Mouse (Mus musculus) heart, postnatal 14 days (tissue): Measurements from ENCODE around the gene Mtmr3. TPM values are rescaled to one million over a fixed set of nuclear protein-coding genes. Genes with fewer than 3 reads are reported as not detected.
A peak's percentile ranks its signal among the peaks of the same experiment; 100 is the strongest.

Experiments
- DNase-seq, 2 experiments: peaks; one replicate each; pipeline ENCODE4 v3.0.0; 2021 to 2022
- intact Hi-C: fragments of 180-260 bp; cut with DNase I; formaldehyde crosslinking; loops from one replicate; pipeline ENCODE4 v1.15.1; 2025
- total RNA-seq, 2 experiments: library from RNA; stranded (reverse); gene quantifications; 2 replicates each; pipeline ENCODE4 v1.2.3; 2021

The Mtmr3 gene
- total RNA-seq, 2 experiments from 2014 or later, result 48.7 to 50.7 TPM

DNA sequence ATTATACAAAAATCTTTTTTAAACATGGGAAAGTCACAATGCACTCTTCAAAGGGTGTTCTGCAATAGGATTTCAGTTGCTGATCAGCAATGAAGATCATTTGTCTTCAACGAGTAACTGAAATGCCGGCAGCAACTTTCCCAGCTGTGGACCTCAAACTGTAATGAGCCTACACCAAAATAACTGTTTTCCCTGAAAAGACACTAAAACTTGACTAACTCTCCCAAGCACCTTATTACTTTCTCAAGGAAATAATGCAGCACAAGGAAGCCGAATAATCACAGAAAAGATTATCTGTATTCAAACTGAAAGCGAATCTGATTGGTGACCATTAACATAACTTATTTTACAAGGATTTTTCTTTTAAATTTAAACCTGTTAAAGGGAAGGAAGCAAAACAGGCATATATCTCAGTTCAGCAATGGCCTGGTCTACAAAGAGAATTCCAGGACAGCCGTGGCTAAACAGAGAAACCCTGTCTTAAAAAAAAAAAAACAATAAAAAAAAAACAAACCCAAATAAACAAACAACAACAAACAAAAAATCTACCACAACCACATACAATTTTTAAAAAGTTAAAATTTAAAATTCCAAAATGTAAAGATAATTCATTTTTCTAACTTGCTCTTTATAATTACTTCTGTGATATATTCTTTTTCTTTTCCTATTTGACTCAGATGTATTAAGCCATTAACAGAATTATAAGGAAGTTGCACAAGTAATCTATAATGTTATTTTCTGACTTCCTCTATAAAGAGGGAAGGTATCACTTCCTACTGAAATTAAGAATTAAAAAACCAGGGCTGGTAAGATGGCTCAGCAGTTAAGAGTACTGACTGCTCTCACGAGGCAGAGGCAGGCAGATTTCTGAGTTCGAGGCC, 50.7 kb downstream of the Mtmr3 start:
- DNase-seq, result no peak
- intact Hi-C loops, result no loop called here

DNA sequence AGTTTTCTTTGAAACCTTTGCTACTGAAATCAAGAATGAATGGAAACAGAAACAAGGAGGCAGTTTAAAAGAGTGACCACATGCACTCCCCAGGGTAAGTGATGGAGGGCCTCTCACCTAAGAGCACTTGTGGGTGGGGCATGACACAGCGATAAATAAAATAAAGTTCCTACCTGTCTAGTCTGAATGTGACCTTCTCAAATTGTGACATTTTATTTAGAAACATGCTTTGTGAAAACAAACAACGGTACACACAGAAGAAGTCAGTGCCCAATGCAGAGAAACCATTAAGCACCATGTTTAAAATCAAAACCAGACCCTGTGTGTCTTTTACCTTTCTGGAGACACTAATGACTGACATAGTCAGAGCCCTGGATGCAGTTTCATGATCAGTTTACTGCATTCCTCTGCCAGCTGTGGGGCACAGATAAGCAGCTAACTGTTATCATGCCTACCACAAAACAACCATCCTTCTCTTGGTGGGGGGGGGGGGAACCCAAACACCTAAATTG, 51.6 kb downstream of the Mtmr3 start:
- intact Hi-C loops, result no loop called here
- DNase-seq, result no peak

DNA sequence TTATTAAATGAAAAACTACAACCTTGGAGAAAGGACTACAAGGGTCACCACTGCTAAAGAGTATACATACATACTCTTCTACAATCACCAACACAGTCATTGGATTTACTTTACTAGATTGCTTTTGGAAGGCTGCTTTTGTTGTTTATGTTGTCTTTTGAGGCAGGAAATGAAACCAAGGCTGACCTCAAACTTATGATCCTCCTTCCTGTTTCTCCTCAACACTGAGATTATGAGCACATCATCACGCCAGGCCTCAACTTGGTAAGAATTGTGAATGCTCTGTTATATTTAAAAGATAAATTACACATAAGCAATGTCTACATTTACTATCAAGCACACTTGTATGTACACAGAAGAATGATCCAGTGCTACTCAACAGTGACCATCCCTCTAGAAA, 58.0 kb downstream of the Mtmr3 start:
- DNase-seq, result no peak

DNA sequence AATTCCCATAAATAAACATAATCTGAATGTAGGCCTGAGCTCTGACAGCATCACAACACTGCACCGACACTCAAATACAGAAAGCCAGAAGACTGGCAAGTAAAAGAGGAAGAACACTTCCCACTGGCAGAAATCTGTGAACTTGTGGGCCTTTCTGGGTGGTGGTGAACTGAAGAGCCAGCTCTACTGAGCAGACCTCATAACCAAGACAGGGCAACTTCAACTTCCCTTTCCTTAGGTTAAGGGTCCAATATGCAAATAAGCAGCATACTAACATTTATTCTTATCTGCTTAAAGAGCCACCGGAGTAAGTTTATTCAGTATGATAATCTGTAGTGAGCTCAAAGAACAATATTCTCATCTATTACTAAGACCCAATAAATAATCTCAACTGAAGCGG, 67.5 kb downstream of the Mtmr3 start:
- DNase-seq, result no peak
- intact Hi-C loops, result no loop called here

More for the DNA sequence above, 58.0 kb downstream of the Mtmr3 start:
- intact Hi-C loops, result no loop called here

DNA sequence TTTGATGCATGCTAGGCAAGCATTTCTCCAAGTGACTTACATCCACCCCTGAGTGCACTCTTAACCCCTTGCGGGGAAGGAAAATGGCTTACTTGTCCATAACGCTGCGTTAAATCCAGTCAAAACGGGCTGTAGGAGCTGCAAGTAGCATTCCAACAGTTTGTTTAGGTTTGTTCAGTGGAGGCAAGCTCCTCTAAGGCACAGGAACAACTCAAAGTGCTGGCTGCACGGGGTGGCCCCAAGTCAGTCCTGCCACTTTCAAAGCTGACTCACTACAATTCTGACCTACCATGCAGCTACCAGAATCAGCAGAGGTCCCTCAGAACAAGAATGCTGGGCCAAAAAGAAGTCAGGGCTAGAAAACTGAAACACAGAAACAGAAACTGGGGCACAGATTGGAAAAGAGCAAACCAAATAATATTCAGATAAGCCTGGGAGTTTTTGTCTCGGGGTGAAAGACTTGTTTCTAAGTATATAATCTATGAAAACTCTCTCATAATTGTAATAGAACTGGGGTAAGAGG, 72.5 kb downstream of the Mtmr3 start:
- intact Hi-C loops, result loop anchor here (5.0 kb wide), 1 partner anchor 115 kb away; the partner anchor contains the start of gene Ascc2
- no peak for DNase-seq

DNA sequence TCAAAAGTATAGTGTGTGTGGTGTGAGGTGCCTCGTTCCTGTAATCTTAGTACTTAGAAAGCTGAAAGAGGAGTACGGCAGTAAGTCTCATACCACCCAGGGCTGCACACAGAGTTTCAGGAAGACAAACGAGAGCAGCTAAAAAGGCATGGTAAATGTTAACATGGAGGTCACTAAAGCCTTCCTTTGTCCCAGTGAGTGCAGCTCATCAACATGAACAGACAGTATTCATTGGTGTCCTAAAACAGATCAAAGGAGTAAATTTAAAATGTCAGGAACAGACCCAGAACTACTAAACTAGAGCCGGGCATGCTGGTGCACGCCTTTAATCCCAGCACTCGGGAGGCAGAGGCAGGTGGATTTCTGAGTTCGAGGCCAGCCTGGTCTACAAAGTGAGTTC, 75.7 kb downstream of the Mtmr3 start:
- intact Hi-C loops, result no loop called here
- no peak for DNase-seq

DNA sequence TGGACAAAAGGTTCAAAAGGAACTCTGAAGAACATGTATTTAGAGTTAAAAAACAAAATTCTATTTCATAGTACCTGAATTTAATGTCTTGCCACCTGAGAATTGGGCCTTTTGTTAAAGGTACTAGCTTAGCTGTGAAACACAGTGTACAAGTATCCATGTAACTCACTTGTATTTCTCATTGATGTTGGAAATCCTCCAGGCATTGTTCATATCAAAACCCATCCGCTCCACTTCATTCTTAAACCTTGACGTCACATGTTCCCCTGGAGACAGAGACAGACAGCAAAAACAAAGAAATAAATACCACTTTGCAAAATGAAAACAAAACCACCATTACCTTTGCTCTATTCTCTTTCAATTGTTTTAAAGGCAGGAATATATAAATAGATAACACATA, 87.2 kb downstream of the Mtmr3 start:
- DNase-seq, result no peak
- intact Hi-C loops, result no loop called here

DNA sequence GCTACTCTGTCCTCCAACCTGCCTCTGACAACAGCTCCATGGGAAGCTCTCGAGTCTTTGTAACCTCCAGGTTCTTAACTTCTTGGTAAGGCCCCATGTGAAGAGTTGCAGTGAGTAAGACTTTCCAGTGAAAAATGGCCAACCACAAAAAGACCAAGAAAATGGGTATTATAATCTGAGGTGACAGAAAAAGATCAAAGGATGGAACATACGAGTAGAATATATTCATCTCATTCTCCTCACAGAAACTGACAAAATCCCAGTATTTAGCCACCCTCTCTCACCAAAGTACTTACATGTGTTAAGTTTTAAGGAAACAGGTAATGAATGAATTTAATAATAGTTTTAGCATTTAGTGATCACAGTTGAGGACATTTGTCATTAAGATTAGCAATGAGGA, 88.2 kb downstream of the Mtmr3 start:
- intact Hi-C loops, result no loop called here
- DNase-seq, result no peak

DNA sequence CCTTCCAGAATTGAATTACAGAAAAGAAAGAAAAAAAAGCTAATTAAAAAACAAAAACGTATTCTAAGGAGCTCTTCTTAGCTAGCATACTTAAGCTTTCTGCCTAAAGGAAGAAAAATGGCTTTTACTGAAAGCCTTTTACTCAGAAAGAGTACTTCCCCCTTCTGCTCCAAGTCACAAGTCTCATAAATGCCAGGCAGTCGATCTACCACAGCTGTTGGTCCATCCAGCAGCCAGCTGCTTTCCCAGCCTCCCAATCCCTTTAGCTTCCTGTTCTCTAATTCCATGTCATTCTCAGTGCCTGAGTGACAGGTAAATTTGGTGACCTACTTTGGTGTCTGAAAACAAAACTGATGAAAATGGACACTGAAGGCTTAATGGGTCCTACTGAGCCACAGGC, 92.5 kb downstream of the Mtmr3 start:
- intact Hi-C loops, result loop anchor here (5.0 kb wide), 1 partner anchor 200 kb away; the partner anchor contains the start of genes Uqcr10 and Zmat5
- DNase-seq, result peak in 1 of 2 experiments; percentile 34

DNA sequence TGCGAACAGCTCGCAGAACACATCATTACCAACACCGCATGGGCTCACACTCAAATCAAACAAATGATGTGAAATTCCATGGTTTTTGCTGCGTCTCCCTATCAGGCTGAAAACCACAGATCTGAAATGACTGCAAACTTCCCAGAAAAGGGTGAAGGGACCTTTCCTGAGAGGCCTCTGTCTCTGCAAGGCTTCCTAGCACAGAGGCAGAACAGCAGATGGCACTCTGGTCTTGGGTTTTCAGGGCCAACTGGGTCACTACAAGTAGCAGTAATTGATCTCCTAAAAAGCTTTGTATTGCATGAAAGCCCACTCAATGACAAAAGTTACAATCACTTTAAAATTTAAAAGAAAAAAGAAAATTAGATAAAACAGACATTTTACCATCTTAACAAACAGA, 93.8 kb downstream of the Mtmr3 start:
- intact Hi-C loops, result loop anchor here (5.0 kb wide), 1 partner anchor 201 kb away; the partner anchor contains the start of genes Uqcr10 and Zmat5
- DNase-seq, result no peak

DNA sequence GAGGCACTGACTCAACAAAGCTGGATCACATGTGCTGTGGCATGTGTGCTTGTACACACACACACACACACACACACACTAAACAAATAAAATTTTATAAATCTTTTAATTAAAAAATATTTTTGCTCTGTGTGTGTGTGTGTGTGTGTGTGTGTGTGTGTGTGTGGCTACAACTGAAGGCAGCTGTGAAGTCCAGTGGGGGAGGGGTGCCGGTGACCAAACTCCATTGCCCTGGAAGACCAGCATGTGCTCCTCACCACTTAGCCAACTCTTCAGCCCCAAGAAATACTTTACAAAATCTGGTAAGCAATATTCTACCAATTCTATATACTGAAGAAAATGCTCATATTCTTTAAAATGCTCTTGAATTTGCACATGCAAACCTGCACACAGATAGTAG, 94.4 kb downstream of the Mtmr3 start:
- DNase-seq, result no peak
- intact Hi-C loops, result loop anchor here (5.0 kb wide), 1 partner anchor 202 kb away; the partner anchor contains the start of genes Uqcr10 and Zmat5

DNA sequence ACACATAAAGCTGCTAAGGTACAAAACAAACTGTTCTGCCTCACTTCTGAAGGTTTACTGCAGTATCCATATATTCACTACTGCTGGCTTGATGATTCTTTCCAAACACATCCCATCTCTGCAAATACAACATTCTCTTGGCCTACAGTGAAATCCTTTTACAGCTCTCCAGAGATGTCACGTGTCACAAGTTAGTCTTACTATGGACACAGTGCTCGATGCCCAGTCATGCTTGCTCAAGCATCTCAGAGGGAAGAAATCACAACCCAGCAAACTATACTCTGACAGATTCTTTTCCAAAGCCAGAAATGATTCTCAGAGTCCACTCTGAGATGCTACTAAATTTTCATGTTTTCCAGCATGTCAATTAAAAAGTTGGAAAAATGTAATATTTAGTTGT, 95.2 kb downstream of the Mtmr3 start:
- DNase-seq, result no peak
- intact Hi-C loops, result no loop called here

DNA sequence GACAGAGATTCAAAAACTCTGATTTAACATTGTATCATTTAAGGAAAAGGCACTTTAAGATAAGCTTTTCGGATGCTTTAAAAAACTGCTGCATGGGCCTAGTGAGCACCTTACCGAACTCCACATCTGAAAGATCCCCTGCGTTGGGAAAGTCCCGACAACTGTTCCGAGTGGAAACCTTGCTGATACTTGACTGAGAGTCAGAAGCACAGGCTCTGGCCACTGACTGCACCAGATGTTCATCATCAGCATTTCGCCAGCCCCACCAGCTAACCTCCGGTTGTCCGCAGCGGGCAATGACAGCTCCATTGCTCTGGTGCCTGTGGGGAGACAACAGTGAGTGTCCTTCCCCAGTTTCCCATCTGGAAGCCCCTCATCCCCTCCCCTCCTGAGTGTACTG, 95.9 kb downstream of the Mtmr3 start:
- intact Hi-C loops, result no loop called here
- DNase-seq, result no peak

DNA sequence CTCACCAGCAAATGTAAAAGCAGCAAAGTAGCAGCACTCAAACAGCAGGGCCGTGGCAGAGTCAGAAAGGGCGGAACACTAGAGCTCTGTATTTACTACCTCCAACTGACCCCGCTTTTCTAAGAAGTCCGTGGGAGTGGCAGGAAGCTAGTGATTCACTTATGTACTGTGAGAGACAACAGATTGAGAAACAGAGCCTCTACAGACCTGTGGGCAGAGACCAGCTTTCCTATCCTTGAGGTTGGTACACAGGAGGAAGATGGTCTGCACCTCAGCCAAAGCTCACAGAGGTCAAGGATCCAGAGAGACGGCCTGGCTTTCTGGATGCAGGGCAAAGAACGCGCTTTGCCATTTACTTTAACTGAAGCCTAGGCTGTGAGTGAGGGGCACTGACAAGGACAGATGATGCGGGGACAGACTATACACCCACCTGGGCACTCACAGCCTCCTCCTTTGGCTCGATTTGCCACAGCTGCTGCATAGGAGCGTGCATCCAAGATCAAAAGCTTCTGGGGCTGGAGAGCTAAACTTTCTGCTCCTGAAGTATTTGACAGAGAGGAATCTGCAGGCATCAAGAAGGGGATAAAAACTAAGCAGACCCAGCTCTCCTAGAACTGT, 97.1 kb downstream of the Mtmr3 start:
- no peak for DNase-seq
- intact Hi-C loops, result no loop called here

DNA sequence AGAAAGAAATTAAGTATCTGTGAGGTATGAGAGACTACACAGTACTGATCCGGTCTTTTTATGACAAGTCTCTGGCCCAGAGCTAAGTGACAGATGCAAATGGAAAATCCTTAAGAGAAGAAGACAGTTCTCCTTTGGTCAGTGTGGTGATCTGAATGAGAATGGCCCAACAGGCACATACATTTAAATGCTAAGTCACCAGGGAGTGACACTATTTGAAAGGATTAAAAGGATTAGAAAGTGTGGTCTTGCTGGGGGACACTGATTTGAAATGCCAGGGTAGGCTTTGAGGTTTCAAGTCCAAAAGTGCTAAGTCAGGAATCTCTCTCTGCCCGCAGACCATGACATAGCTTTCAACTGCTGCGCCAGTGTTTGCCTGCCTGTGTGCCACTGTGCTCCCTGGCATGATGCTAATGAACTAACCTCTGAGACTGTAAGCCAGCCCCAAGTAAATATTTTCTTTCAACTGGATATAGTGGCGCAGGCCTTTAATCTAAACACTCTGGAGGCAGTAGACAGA, 99.6 kb downstream of the Mtmr3 start:
- DNase-seq, result no peak
- intact Hi-C loops, result no loop called here

DNA sequence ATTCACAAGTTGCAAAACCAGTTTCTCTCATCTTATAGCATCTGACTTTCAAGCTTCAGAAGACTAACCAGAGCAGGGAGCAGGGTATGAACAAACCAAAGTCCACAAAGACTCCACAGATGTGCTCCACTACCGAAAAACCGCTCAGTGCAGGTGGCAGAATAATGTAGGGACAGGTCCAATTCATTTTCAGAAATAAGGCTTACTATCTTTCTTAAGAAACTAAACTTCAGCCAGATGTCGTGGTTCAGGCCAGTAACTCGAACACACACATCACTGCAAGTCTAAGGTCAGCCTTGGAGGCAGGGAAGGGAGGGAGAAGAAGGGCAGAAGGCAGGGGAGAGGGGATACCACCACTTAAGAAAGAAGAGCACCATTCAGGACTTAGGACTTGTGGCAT, 105.5 kb downstream of the Mtmr3 start:
- no peak for DNase-seq
- intact Hi-C loops, result no loop called here

DNA sequence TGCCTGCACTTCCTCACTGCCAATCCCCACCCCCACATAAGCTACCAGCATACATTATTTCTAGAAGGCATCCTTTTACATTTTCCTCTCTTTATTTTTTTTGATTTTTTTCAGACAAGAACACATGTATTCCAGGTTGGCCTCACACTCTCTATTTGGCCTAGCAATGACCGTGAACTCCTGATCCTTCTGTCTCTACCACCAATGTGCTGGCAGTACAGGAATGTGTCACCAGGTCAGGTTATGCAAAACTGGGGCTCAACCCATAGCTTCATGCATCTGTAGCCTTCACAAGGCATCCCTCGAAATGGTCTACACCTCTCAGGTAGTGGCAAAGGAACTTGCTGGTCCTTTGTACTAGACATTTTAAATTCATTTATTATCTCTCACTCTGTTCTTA, 105.9 kb downstream of the Mtmr3 start:
- DNase-seq, result no peak
- intact Hi-C loops, result no loop called here

DNA sequence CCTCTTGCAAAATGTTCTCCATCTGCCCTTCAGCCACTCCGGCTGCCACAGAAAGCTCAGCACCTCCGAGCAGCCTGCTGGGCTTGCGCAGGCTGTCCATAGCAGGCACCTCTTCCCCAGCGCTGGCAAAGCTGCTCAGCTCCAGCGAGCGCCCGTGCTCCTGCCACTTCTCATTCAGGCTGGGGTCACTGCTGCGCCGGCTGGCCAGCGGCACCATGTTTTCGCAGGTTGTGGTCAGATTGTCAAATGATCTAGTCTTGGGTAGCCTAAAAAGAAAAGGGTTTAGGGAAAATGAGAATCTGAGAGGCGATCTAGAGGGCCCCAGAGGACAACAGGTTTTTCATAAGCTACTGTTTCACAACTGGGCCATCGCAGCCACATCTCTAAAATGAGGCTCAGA, 106.3 kb downstream of the Mtmr3 start:
- intact Hi-C loops, result no loop called here

DNA sequence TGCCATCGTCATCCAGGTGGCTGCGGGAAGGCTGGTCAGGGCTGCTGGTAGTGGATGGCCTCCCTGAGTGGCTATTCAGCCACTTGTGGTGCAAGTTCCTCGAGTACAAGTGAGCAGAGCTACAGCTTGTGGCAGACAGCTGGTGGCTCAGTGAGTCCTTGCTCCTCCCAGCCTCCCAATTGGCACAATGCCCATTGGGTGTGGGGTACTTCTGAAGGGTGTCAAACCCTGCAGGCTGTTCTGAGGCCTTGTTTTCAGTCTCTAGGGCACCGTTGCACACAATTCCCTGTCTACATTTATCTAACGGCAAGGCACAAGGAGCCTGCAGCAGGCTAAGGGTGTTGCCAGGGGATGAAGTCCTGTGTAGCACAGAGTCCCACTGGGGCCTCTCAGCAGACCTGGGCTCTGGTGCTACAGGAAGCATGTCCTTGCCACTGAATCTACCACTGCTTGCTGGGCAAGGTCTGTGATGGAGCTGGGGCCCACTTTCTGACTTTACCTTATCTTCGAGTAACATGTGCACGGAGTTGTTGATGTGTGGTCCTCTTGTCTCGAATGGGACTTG, 107.2 kb downstream of the Mtmr3 start:
- intact Hi-C loops, result no loop called here
- DNase-seq, result peak; percentile 23 to 44

More for the DNA sequence above, 106.3 kb downstream of the Mtmr3 start:
- no peak for DNase-seq

DNA sequence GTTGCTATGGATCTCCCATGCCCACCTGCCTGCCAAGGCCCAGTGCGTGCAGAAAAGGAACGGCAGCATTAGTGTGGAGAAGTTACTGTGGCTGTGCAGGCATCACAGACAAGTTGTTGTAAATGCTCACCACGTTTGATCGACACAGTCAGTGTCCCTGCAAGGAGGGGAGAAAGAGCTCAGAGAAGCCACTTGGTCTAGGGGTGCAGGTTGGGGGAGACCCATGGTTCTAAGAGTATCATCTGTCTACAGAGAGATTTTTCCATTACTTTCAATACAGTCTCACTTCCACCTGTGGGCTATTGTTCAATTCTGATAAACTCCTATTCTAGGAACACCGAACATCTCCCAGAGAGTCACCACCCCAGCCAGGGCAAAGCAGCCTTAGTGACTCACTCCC, 110.1 kb downstream of the Mtmr3 start:
- no peak for DNase-seq
- intact Hi-C loops, result no loop called here

DNA sequence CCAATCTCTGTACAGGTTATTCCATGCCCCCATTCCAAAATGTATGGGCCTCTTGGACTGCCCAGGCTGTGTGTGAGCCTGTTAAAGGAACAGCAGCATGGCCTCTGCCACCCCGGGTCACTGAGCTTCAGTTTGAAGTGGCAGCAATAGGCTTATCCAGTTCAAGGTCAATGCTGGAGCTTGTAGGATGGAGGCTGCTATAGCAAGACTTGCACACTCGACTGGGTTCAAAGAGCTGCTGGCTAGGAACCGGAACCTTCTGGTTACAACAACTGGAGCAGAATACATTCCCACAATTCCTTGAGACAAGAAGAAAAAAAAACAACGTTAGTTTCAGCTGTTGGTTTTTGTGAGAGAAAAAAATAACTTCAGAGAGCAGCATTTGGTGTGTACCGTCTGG, 112.0 kb downstream of the Mtmr3 start:
- intact Hi-C loops, result no loop called here
- DNase-seq, result no peak
